Mouse (Mus musculus) central nervous system, embryonic 11.5 days (tissue): ENCODE measurements around the gene Spns3. TPM values are rescaled to one million over a fixed set of nuclear protein-coding genes. Genes with fewer than 3 reads are reported as not detected.

Experiments
- polyA plus RNA-seq: library from polyadenylated mRNA; depleted of rRNA; stranded (reverse); fragments of >200 nt; gene quantifications from 2 replicates; pipeline ENCODE4 v1.2.3, GENCODE M21; 2012; rRNA removed

Spns3 gene
- 0.19 and 0.30 TPM in 2 replicates for polyA plus RNA-seq

DNA sequence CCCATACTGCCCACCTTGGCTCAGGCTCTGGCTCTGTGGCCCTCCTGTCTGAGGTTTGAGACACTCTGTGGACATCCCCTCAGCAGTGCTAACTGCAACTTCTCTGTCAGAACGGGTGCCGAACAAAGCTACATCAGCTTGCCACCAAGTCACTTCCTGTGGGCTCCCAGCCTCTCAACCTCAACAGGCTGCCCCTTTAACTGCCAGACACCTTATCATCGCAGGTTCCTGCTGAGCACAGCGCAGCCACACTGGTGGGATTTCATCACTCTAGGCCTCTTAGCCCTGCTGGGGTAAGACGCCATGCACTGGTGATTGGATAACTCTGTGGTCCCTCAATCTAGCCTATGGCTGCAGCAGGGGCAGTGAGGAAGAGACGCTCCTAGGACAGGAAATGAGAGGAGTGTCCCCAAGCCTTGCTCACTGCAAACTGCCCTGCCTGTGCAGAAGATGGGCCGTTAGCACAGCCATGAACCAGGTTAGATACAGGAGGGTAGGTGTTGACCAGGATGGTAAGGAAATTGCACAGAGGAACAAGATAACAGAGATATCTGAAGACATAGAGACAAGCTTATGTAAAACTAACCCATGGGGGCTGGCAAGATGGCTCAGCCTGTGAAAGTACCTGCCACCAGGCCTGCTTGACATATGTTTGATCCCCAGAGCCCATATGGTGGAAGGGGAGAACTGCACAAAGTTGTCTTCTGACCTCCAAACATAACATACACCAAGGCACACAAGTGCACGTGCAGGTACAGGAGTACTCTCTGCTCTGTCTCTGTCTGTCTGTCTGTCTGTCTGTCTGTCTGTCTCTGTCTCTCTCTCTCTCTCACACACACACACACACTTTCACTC lies at the start of gene Spns3:
Gene Spns3 (minus strand): TSS at position 373 of the 855 bp plus-strand sequence.

GRCm38 (mm10) chr11:72489881-72490301 lies 60.4 kb downstream of the Spns3 start, which contains the start of gene Spns2:
TSS of gene Spns2 (minus strand) at chr11:72489904.

Other genes starting within 250 kb of the Spns3 start
- gene Xaf1, start 248.9 kb downstream of the Spns3 start, polyA plus RNA-seq: 0.68 and 1.0 TPM in 2 replicates
- gene Fbxo39, start 236.1 kb downstream of the Spns3 start, polyA plus RNA-seq: not detected in 2 replicates
- 2.9 and 3.3 TPM in 2 replicates for gene Tekt1, start 188.1 kb downstream of the Spns3 start, polyA plus RNA-seq
- gene Smtnl2, start 138.8 kb downstream of the Spns3 start, polyA plus RNA-seq: 3.5 and 7.5 TPM in 2 replicates
- gene Ggt6, start 115.0 kb downstream of the Spns3 start, polyA plus RNA-seq: 0.10 TPM in 1 of 2 replicates, not detected in the other
- 125 and 196 TPM in 2 replicates for gene Mybbp1a, start 109.2 kb downstream of the Spns3 start, polyA plus RNA-seq
- gene Spns2, start 60.6 kb downstream of the Spns3 start, polyA plus RNA-seq: 13.6 and 16.1 TPM in 2 replicates
- 33.5 and 46.3 TPM in 2 replicates for gene Ube2g1, start 56.8 kb upstream of the Spns3 start, polyA plus RNA-seq
- gene Ankfy1, start 139.5 kb upstream of the Spns3 start, polyA plus RNA-seq: 24.4 and 36.1 TPM in 2 replicates
- gene Cyb5d2, start 245.6 kb upstream of the Spns3 start, polyA plus RNA-seq: 4.3 and 4.4 TPM in 2 replicates
- gene Zzef1, start 245.7 kb upstream of the Spns3 start, polyA plus RNA-seq: 14.6 and 19.9 TPM in 2 replicates